ENCODE assay signal across 8 mouse cellular contexts in the genomic region with DNA sequence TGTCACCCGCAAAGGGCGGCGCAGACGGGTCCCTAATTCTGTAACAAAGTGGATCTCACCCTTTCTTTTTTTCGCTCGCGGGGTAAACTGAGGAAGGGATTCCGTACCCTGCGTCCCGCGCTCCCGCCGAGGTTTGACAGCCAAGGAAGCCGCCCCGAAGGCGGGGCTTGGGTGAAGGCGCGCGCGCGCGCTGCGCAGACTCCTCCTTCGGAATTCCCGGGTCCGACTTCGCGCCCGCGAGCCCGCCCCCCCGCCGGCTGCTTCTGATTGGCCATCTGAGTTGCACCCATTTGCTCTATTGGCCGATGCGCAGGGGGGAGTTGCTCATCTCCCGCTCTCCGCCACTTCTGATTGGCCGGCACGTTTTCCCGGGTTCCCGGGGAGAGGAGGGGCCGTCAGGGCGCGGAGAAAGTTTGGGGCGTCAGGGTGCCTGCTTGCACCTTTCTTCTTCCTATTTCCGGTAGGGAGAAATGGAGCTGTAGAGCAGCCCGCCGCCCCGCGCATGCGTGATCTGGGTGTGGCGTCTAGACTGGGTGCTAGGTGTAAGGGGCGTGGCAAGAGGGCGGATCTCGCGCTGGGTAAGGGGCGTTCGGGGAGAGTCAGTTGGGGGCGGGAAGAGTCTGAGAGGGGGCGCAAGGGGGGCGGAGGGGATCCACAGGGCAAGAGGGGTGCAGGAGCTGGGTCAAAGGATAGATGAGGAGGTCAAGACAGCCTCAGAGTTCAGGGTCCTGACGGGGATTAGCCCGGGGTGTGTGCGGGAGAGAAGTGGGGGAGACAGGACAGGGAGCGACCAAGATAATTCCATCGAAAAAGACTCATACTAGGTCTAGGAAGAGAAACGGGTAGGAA. TPM values are rescaled to one million over a fixed set of nuclear protein-coding genes. Genes with fewer than 3 reads are reported as not detected.
DNase-seq lines count a peak whose midpoint lies in the region; ATAC-seq lines count a peak whose summit lies in the region.

A gene (minus strand): TSS at position 173 of the 849 bp plus-strand sequence.
A gene (plus strand): TSS at position 449 of the 849 bp plus-strand sequence.

- no peaks in the 10 kb centered on the region for H3K36me3 ChIP-seq in hindbrain, embryonic 16.5 days (ENCODE audit: control insufficient read depth, insufficient read depth, low read length)
- no peaks in the 10 kb centered on the region for H3K36me3 ChIP-seq in macrophage (ENCODE audit: inconsistent target)

- ATAC-seq in hindbrain, embryonic 16.5 days: peak; percentile 96

- H3K4me2 ChIP-seq in hindbrain, embryonic 16.5 days (ENCODE audit: low read length): peak within 1 kb of the TSS; percentile 88

- H3K9ac ChIP-seq in hindbrain, embryonic 16.5 days (ENCODE audit: low read depth, low read length): peak within 1 kb of the TSS; percentile 59

- no peaks in the 10 kb centered on the region for H3K79me2 ChIP-seq in macrophage (ENCODE audit: inconsistent target)

- H3K27ac ChIP-seq in hindbrain, embryonic 16.5 days (ENCODE audit: low read depth, low read length): no peak within 1 kb of the TSS
- peak within 1 kb of the TSS; percentile 28 for H3K27ac ChIP-seq in macrophage

- peak within 1 kb of the TSS; percentile 67 for H3K4me3 ChIP-seq in hindbrain, embryonic 16.5 days (ENCODE audit: low read length)
- peak within 1 kb of the TSS; percentile 66 for H3K4me3 ChIP-seq in macrophage (ENCODE audit: inconsistent target)

- peak; percentile 98 for DNase-seq in WW6 (ENCODE audit: low read depth, low spot score)
- peak; percentile 96 to 97 for DNase-seq in cerebellum, postnatal 4 days (ENCODE audit: low spot score in 2 of 2)
- peak; percentile 95 for DNase-seq in gastrocnemius, adult 18-20 months (ENCODE audit: low spot score)
- DNase-seq in left cerebral cortex, adult 18-20 months (ENCODE audit: low spot score in 2 of 2): peak; percentile 92 to 97
- DNase-seq in right cerebral cortex, adult 18-20 months: peak; percentile 97
- peak; percentile 90 for DNase-seq in urinary bladder, postnatal 10 days (ENCODE audit: low spot score)

- H3K4me1 ChIP-seq in hindbrain, embryonic 16.5 days (ENCODE audit: control insufficient read depth, insufficient read depth, low read depth, low read length): peaks cover 16% of the 10 kb centered on the region

- 1% methylated on average over 67 of the region's 67 CpGs for WGBS in hindbrain, embryonic 16.5 days
- WGBS in macrophage (ENCODE audit: missing documents): under 1% methylated on average over 59 of the region's 67 CpGs

- H3K27me3 ChIP-seq in hindbrain, embryonic 16.5 days (replicated peaks; ENCODE audit: control insufficient read depth, insufficient read depth, low read length): peaks cover 3% of the 10 kb centered on the region; the same call in 1 of the 2 replicates

- no peaks in the 10 kb centered on the region for H3K9me3 ChIP-seq in hindbrain, embryonic 16.5 days (ENCODE audit: control insufficient read depth, low read length)

RNA-seq across cellular contexts. Expression of the first gene that starts in this region (rescaled TPM):
- under 1 TPM; 0.66 TPM for total RNA-seq in gastrocnemius, adult 18-20 months (2021)
- polyA plus RNA-seq in hindbrain, embryonic 16.5 days (2015; fragmentation: Nextera tagmentation; extraction: Ambion mirVana): 16.4 and 21.2 TPM in 2 replicates
- total RNA-seq in left cerebral cortex, adult 18-20 months (2021): 10 to 100 TPM; 10.1 to 13.7 TPM
- 1 to 10 TPM in 17 of 26 experiments, under 1 TPM in 5, not detected in 4; 0.43 to 6.3 (median 1.9) TPM for total RNA-seq in macrophage (2018; cell fraction: chromatin; rRNA removed)
- total RNA-seq in macrophage (2018; cell fraction: cytosol; rRNA removed): 1 to 10 TPM; 1.5 to 4.6 (median 3.2) TPM
- 10 to 100 TPM in 1 of 26 experiments, 1 to 10 TPM in 23, under 1 TPM in 2; 0.64 to 24.6 (median 2.6) TPM for total RNA-seq in macrophage (2018; cell fraction: nucleus; rRNA removed)
- polyA plus RNA-seq in macrophage (2018): 2.7 to 15.5 TPM (median 3.0 TPM) in 3 replicates

RNA-seq across cellular contexts. Expression of the second gene that starts in this region (rescaled TPM):
- 1 to 10 TPM; 1.3 to 2.1 TPM for total RNA-seq in gastrocnemius, adult 18-20 months (2021)
- 5.8 and 6.3 TPM in 2 replicates for polyA plus RNA-seq in hindbrain, embryonic 16.5 days (2015; fragmentation: Nextera tagmentation; extraction: Ambion mirVana)
- 10 to 100 TPM; 14.2 to 16.2 TPM for total RNA-seq in left cerebral cortex, adult 18-20 months (2021)
- total RNA-seq in macrophage (2018; cell fraction: chromatin; rRNA removed): 10 to 100 TPM in 20 of 26 experiments, 1 to 10 TPM in 6; 6.9 to 29.8 (median 14.7) TPM
- 1 to 10 TPM; 1.0 to 2.3 (median 1.4) TPM for total RNA-seq in macrophage (2018; cell fraction: cytosol; rRNA removed)
- total RNA-seq in macrophage (2018; cell fraction: nucleus; rRNA removed): 10 to 100 TPM in 4 of 26 experiments, 1 to 10 TPM in 22; 2.3 to 19.1 (median 6.7) TPM
- polyA plus RNA-seq in macrophage (2018): 1.3 to 3.3 TPM (median 2.1 TPM) in 3 replicates

Comparison
In these comparisons a context has a peak if more than half of its experiments do, and no peak if none do; other contexts are left out.
1. RNA of the first gene that starts in this region (total RNA-seq): 10.1 to 13.7 TPM in left cerebral cortex, adult 18-20 months; 0.66 TPM in gastrocnemius, adult 18-20 months; every median in the first group is over 4 times any median in the second.
2. RNA of the second gene that starts in this region (total RNA-seq): 14.2 to 16.2 TPM in left cerebral cortex, adult 18-20 months; 1.3 to 2.1 TPM in gastrocnemius, adult 18-20 months; every median in the first group is over 4 times any median in the second.
3. Peak in every context shown above with its lines, with median percentiles within 50 percentile points of each other: DNase-seq.